Mouse (Mus musculus) brain, embryonic 14.5 days (tissue): Measurements from ENCODE around the gene Rarres2.

Experiments used
- CTCF ChIP-seq: fragments of 200-500 bp; IDR thresholded peaks from 2 replicates; pipeline ENCODE4 v1.5.1; 2012; ENCODE audit warnings: inconsistent platforms, mild to moderate bottlenecking, moderate library complexity, borderline replicate concordance; ENCODE audit not compliant: insufficient read depth, insufficient read length; ENCODE audit errors: extremely low read depth
- POLR2A ChIP-seq: fragments of 200-500 bp; IDR thresholded peaks from 2 replicates; pipeline ENCODE4 v1.6.1; 2012; ENCODE audit warnings: mild to moderate bottlenecking, inconsistent platforms, borderline replicate concordance; ENCODE audit not compliant: poor library complexity, insufficient read depth, insufficient read length, severe bottlenecking; ENCODE audit errors: extremely low read depth

DNA sequence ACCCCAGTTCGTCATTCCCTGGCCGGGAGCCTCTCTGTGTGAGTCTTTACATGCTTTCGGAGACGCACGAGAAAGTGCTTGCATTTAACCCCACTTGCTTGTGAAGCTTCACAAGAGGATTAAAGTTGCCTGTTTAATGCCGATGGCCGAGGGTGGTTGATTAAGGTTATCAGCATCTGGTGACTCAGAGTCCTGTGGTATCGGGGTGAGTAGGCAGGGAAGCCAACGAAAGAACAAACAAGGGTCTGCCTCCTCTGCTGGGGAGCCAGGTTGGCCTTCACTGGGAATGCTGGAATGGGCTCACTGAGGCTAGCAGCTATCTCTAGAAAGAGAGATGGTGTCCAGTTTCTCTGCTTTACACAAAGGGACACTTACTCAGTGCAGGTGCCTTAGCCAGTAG, 44.7 kb downstream of the Rarres2 start:
- no peak for TF ChIP-seq POLR2A
- no peak for TF ChIP-seq CTCF
